Mouse (Mus musculus): ENCODE measurements around the gene Lgsn.

DNA sequence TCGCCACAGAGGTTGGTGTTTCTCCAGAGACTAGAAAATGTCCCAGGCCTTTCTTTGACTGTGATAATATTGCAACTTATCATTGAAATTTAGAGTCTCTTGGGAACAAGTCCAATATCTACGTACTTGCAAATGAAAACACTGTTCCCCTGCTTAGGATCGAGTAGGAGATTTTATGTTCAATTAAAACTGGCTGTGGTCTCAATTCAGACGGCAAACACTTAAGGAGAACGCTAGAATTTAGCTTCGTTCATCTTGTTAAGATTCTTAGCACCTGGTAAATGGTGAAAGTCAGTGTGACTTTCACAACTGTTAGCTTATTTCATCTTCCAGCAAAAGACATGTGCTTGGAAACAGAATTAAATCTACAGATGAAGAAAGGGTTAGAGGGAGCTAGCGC is 29.1 kb downstream of the Lgsn start:
- no peak for TF ChIP-seq CTCF (conservative IDR thresholded peaks at IDR 0.05; ENCODE audit: low read length)
- no peak for TF ChIP-seq POU5F1 (IDR thresholded peaks at IDR 0.05; ENCODE audit: borderline replicate concordance, low read length)

Measured in E14TG2a.4 (cell line).